Mouse (Mus musculus): Measurements from ENCODE around the gene B3gat2. TPM values are rescaled to one million over a fixed set of nuclear protein-coding genes. Genes with fewer than 3 reads are reported as not detected.

The B3gat2 gene
- total RNA-seq, 1 experiment = 0.98 TPM

DNA sequence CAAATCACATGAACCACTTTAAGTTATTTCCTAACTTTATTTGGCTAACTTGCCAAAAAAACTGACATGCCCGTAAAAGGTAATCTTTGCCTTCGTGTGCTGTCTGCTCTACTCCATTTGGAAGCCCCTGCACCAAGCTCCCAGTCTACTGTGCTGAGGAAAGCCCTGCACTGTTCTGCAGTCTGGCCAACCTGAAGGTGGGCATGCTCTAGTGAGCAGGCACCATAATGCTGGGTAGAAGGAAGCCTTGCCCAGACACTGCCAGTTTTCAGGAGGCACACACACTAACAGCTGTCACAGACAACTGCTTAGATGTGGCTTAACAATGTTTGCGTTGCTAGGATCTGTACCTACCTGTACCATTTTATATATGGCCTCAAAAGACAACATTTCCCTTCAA is 94.1 kb downstream of the B3gat2 start:
- DNase-seq (ENCODE audit: low read depth, low spot score) = no peak
- no peak overlapping the region for H3K9ac ChIP-seq (ENCODE audit: insufficient read depth, low read depth, low read length, poor library complexity, severe bottlenecking)
- no peak overlapping the region for H3K27ac ChIP-seq (ENCODE audit: insufficient read depth, low read depth, low read length, poor library complexity, severe bottlenecking)
- no peaks in the 10 kb centered on the region for H3K9me3 ChIP-seq (ENCODE audit: control insufficient read depth, insufficient read depth, low read depth, low read length)
- no peak overlapping the region for H3K4me3 ChIP-seq (ENCODE audit: insufficient read depth in 1 of 2, low read depth in 1 of 2, low read length in 2 of 2, poor library complexity in 1 of 2, severe bottlenecking in 1 of 2)
- no peaks in the 10 kb centered on the region for H3K4me1 ChIP-seq (ENCODE audit: control insufficient read depth in 2 of 2, insufficient read depth in 2 of 2, low read length in 2 of 2, poor library complexity in 1 of 2)
- TF ChIP-seq HCFC1 (IDR thresholded peaks at IDR 0.05; ENCODE audit: borderline replicate concordance, insufficient read depth, low read length) = no peak
- TF ChIP-seq CHD2 (IDR thresholded peaks at IDR 0.05; ENCODE audit: low read depth, low read length) = no peak
- TF ChIP-seq ZNF384 (IDR thresholded peaks at IDR 0.05; ENCODE audit: low read depth, low read length) = no peak
- no peak for TF ChIP-seq ZC3H11A (IDR thresholded peaks at IDR 0.05; ENCODE audit: borderline replicate concordance, low read depth, low read length)
- no peak for TF ChIP-seq MAFK (IDR thresholded peaks at IDR 0.05; ENCODE audit: insufficient read depth, low read depth, low read length)
- H3K36me3 ChIP-seq (ENCODE audit: control insufficient read depth, insufficient read depth, low read length, poor library complexity, severe bottlenecking) = 0 out of 2 replicates have a peak, but pooled peaks cover 2% of the 10 kb centered on the region
- in situ Hi-C loops (cut with MboI; ENCODE audit: low sequenced_read_pairs in 2 of 2, unreplicated experiment in 2 of 2) = no loop called here

DNA sequence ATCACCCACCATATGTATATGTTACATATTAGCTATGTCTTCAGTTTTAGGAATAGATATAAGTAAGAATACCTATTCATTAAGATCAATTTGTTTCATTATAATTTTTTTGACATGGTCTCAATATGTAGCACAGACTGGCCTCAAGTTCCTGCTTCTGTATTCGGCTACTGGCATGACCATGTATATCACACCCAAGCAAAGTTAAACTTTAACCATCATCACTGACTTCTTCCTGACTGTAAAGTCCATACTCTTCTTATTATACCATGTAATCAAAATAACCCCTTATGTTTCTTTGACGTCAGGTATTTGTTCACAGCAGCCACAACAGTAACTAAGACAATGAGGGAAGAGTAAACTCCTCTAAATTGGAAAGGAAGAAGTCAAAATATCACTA is 99.4 kb downstream of the B3gat2 start:
- TF ChIP-seq MAFK (IDR thresholded peaks at IDR 0.05; ENCODE audit: insufficient read depth, low read depth, low read length) = no peak
- no peak for TF ChIP-seq ZC3H11A (IDR thresholded peaks at IDR 0.05; ENCODE audit: borderline replicate concordance, low read depth, low read length)
- TF ChIP-seq CHD2 (IDR thresholded peaks at IDR 0.05; ENCODE audit: low read depth, low read length) = no peak
- no peak for TF ChIP-seq ZNF384 (IDR thresholded peaks at IDR 0.05; ENCODE audit: low read depth, low read length)
- no peak for TF ChIP-seq HCFC1 (IDR thresholded peaks at IDR 0.05; ENCODE audit: borderline replicate concordance, insufficient read depth, low read length)
- in situ Hi-C loops (cut with MboI; ENCODE audit: low sequenced_read_pairs in 2 of 2, unreplicated experiment in 2 of 2) = no loop called here

DNA sequence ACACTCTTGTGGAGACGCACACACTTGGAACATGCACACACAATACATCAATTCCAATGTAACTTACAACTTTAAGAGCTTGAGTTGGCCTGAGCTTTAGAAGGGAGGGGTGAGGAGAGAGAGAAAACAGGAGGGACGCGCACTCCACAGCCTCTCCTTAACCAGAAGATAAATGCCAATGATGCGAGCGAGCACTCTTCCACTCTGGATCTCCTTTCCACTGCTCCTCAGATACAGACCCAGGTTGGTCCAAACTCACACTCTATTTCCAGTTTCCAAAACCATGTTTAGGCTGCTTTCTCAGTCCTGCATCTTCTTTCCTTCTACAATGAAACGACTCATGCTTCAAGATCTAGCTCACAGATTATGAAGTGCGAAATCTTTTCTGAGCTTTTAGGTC is 104.0 kb downstream of the B3gat2 start:
- Histone ChIP-seq H3K4me3 (ENCODE audit: insufficient read depth in 1 of 2, low read depth in 1 of 2, low read length in 2 of 2, poor library complexity in 1 of 2, severe bottlenecking in 1 of 2) (no peak overlapping the region), H3K36me3 (ENCODE audit: control insufficient read depth, insufficient read depth, low read length, poor library complexity, severe bottlenecking) (0 out of 2 replicates have a peak, but pooled peaks cover 2% of the 10 kb centered on the region), H3K27ac (ENCODE audit: insufficient read depth, low read depth, low read length, poor library complexity, severe bottlenecking) (no peak overlapping the region), H3K4me1 (ENCODE audit: control insufficient read depth in 2 of 2, insufficient read depth in 2 of 2, low read length in 2 of 2, poor library complexity in 1 of 2) (no peaks in the 10 kb centered on the region), H3K9me3 (ENCODE audit: control insufficient read depth, insufficient read depth, low read depth, low read length) (no peaks in the 10 kb centered on the region), H3K9ac (ENCODE audit: insufficient read depth, low read depth, low read length, poor library complexity, severe bottlenecking) (no peak overlapping the region)
- no peak for DNase-seq (ENCODE audit: low read depth, low spot score)
- no peak for TF ChIP-seq ZC3H11A (IDR thresholded peaks at IDR 0.05; ENCODE audit: borderline replicate concordance, low read depth, low read length)
- TF ChIP-seq HCFC1 (IDR thresholded peaks at IDR 0.05; ENCODE audit: borderline replicate concordance, insufficient read depth, low read length) = no peak
- no peak for TF ChIP-seq ZNF384 (IDR thresholded peaks at IDR 0.05; ENCODE audit: low read depth, low read length)
- no peak for TF ChIP-seq CHD2 (IDR thresholded peaks at IDR 0.05; ENCODE audit: low read depth, low read length)
- no peak for TF ChIP-seq MAFK (IDR thresholded peaks at IDR 0.05; ENCODE audit: insufficient read depth, low read depth, low read length)
- in situ Hi-C loops (cut with MboI; ENCODE audit: low sequenced_read_pairs in 2 of 2, unreplicated experiment in 2 of 2) = no loop called here

More for the DNA sequence above, 99.4 kb downstream of the B3gat2 start:
- H3K4me1 ChIP-seq (ENCODE audit: control insufficient read depth in 2 of 2, insufficient read depth in 2 of 2, low read length in 2 of 2, poor library complexity in 1 of 2) = no peaks in the 10 kb centered on the region
- no peak overlapping the region for H3K9ac ChIP-seq (ENCODE audit: insufficient read depth, low read depth, low read length, poor library complexity, severe bottlenecking)
- no peak overlapping the region for H3K4me3 ChIP-seq (ENCODE audit: insufficient read depth in 1 of 2, low read depth in 1 of 2, low read length in 2 of 2, poor library complexity in 1 of 2, severe bottlenecking in 1 of 2)
- 0 out of 2 replicates have a peak, but pooled peaks cover 2% of the 10 kb centered on the region for H3K36me3 ChIP-seq (ENCODE audit: control insufficient read depth, insufficient read depth, low read length, poor library complexity, severe bottlenecking)
- no peak overlapping the region for H3K27ac ChIP-seq (ENCODE audit: insufficient read depth, low read depth, low read length, poor library complexity, severe bottlenecking)
- DNase-seq (ENCODE audit: low read depth, low spot score) = no peak
- H3K9me3 ChIP-seq (ENCODE audit: control insufficient read depth, insufficient read depth, low read depth, low read length) = no peaks in the 10 kb centered on the region

DNA sequence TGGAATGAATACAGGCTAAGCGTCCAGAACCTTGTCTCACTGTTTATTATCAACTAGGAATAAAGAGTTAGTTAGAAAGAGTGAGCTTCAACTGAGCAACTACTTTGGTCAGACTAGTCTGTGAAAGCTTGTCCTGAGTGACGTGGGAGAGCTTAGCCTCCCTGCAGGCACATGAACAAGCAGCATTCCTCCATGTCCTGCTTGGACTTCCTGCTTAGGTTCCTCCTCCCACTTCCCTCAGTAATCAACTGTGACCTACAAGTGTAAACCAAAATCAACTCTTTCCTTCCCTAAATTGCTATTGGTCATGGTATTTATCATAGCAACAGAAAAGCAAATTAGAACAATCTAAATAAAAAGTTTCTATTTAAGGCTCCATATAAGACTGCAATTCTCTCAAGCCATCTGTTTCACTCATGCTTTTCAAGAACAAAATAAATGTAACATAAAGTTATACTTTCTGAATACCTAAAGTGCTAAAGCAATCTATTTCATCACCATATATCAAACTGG is 105.9 kb downstream of the B3gat2 start:
- 0 out of 2 replicates have a peak, but pooled peaks cover 2% of the 10 kb centered on the region for H3K36me3 ChIP-seq (ENCODE audit: control insufficient read depth, insufficient read depth, low read length, poor library complexity, severe bottlenecking)
- no peak overlapping the region for H3K27ac ChIP-seq (ENCODE audit: insufficient read depth, low read depth, low read length, poor library complexity, severe bottlenecking)
- no peak for TF ChIP-seq MAFK (IDR thresholded peaks at IDR 0.05; ENCODE audit: insufficient read depth, low read depth, low read length)
- TF ChIP-seq CHD2 (IDR thresholded peaks at IDR 0.05; ENCODE audit: low read depth, low read length) = no peak
- TF ChIP-seq ZNF384 (IDR thresholded peaks at IDR 0.05; ENCODE audit: low read depth, low read length) = no peak
- no peak for TF ChIP-seq ZC3H11A (IDR thresholded peaks at IDR 0.05; ENCODE audit: borderline replicate concordance, low read depth, low read length)
- TF ChIP-seq HCFC1 (IDR thresholded peaks at IDR 0.05; ENCODE audit: borderline replicate concordance, insufficient read depth, low read length) = no peak
- H3K9me3 ChIP-seq (ENCODE audit: control insufficient read depth, insufficient read depth, low read depth, low read length) = no peaks in the 10 kb centered on the region
- in situ Hi-C loops (cut with MboI; ENCODE audit: low sequenced_read_pairs in 2 of 2, unreplicated experiment in 2 of 2) = no loop called here
- H3K9ac ChIP-seq (ENCODE audit: insufficient read depth, low read depth, low read length, poor library complexity, severe bottlenecking) = no peak overlapping the region
- DNase-seq (ENCODE audit: low read depth, low spot score) = no peak
- H3K4me1 ChIP-seq (ENCODE audit: control insufficient read depth in 2 of 2, insufficient read depth in 2 of 2, low read length in 2 of 2, poor library complexity in 1 of 2) = no peaks in the 10 kb centered on the region
- no peak overlapping the region for H3K4me3 ChIP-seq (ENCODE audit: insufficient read depth in 1 of 2, low read depth in 1 of 2, low read length in 2 of 2, poor library complexity in 1 of 2, severe bottlenecking in 1 of 2)
